Mouse (Mus musculus): ENCODE measurements around the gene Arl4a. TPM values are rescaled to one million over a fixed set of nuclear protein-coding genes. Genes with fewer than 3 reads are reported as not detected.

The Arl4a gene
- total and polyA plus RNA-seq, 3 experiments: 24.3 to 25.4 (median 24.6) TPM

DNA sequence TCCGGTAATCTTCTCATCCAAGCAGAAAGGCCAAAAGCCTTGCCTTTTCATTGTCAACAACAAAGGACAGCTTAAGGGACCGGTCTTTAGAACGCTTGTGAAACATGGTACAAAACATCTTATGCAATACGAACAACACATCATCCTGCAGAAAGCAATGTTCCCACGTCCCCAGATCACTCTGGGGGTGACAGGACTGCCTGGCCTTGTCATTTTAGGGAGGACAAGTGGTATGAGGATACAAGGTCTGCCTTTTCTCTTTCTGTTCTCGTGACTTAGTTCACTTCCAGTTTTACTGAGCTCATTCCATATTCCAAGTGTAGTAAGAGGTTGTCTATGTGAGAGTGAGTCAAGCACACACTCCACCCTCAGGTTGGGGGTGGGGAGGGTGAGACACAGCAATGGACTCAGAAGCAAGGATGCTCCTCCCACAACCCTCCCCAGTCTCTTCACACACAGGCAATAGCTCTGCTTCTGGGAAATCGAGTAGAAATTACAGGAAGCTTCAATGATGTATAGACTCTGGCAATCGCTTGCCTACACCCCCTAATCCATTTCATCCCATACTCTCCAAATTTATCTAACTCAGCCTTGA lies 59.7 kb downstream of the Arl4a start:
- dilution Hi-C loops (cut with MboI; ENCODE audit: extremely low pct_ligation_motif_present, extremely low pct_unique_long_range_greater_than_20kb, low sequenced_read_pairs): no loop called here
- no peaks in the 10 kb centered on the region for H3K27me3 ChIP-seq (replicated peaks)
- TF ChIP-seq ZKSCAN1 (IDR thresholded peaks at IDR 0.05; ENCODE audit: borderline replicate concordance, low read depth, low read length) (no peak), ELF1 (IDR thresholded peaks at IDR 0.05; ENCODE audit: low read depth, low read length) (no peak), JUND (conservative IDR thresholded peaks at IDR 0.05; ENCODE audit: low read depth, low read length) (no peak), ETS1 (conservative IDR thresholded peaks at IDR 0.05; ENCODE audit: low read depth, low read length) (no peak), HCFC1 (IDR thresholded peaks at IDR 0.05; ENCODE audit: low read depth, low read length) (no peak)
- no peaks in the 10 kb centered on the region for H3K79me2 ChIP-seq (replicated peaks; ENCODE audit: control insufficient read depth, extremely low read depth, insufficient read depth, poor library complexity, severe bottlenecking)
- H3K36me3 ChIP-seq (replicated peaks in 1 of 2; ENCODE audit: control insufficient read depth in 1 of 2, insufficient read depth in 1 of 2, low read length in 1 of 2): no peaks in the 10 kb centered on the region
- H3K4me1 ChIP-seq (ENCODE audit: control insufficient read depth in 1 of 2, insufficient read depth in 2 of 2): no peaks in the 10 kb centered on the region
- H3K27ac ChIP-seq (ENCODE audit: insufficient read depth, low read depth): no peak overlapping the region
- no peak overlapping the region for H3K4me3 ChIP-seq (replicated peaks in 1 of 3; ENCODE audit: low read depth in 2 of 3, low read length in 2 of 3, poor library complexity in 1 of 3)
- DNase-seq (ENCODE audit: extremely low read depth): no peak
- H3K9ac ChIP-seq (ENCODE audit: insufficient read depth, low read depth): no peak overlapping the region
- no peaks in the 10 kb centered on the region for H3K9me3 ChIP-seq (replicated peaks; ENCODE audit: low read length)
- in situ Hi-C loops (cut with MboI; ENCODE audit: low pct_ligation_motif_present, low pct_unique_long_range_greater_than_20kb, low sequenced_read_pairs): no loop called here
- no peak overlapping the region for H3K4me2 ChIP-seq (ENCODE audit: insufficient read depth, low read depth, poor library complexity, severe bottlenecking)

DNA sequence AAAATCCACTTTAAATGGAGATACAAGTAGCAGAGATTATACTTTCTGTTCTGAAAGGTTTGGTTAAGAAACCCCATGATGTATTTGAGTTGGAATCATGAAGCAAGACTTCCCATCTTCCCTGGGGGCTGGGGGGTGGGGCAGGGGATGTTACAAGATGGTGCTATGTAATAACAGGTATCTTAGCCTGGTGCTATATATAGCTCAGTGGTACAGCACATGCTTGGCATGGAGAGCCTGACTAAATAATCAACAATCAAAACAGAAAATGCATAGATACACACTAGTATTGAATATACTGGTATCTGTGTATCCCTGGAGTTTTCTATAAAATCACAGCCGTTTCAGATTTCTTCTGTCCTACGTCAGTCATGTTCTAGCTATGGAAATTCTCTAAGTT lies 61.4 kb downstream of the Arl4a start:
- TF ChIP-seq IRF4 (IDR thresholded peaks at IDR 0.05; ENCODE audit: low read depth, low read length) (no peak), BHLHE40 (IDR thresholded peaks at IDR 0.05; ENCODE audit: low read depth, low read length) (no peak), POLR2A (IDR thresholded peaks at IDR 0.05; ENCODE audit: low read depth, low read length) (no peak), EP300 (IDR thresholded peaks at IDR 0.05; ENCODE audit: low read length) (no peak), CHD2 (IDR thresholded peaks at IDR 0.05; ENCODE audit: low read length) (no peak), MXI1 (IDR thresholded peaks at IDR 0.05; ENCODE audit: low read depth, low read length) (no peak), TBP (conservative IDR thresholded peaks at IDR 0.05; ENCODE audit: low read depth, low read length) (no peak), USF1 (IDR thresholded peaks at IDR 0.05; ENCODE audit: low read depth, low read length) (no peak), KAT2A (IDR thresholded peaks at IDR 0.05; ENCODE audit: insufficient replicate concordance, low read length) (no peak), SIN3A (IDR thresholded peaks at IDR 0.05; ENCODE audit: low read length) (no peak), CHD1 (IDR thresholded peaks at IDR 0.05; ENCODE audit: low read depth, low read length) (no peak), JUND (conservative IDR thresholded peaks at IDR 0.05; ENCODE audit: low read depth, low read length) (no peak), UBTF (IDR thresholded peaks at IDR 0.05; ENCODE audit: low read depth, low read length) (no peak), PAX5 (IDR thresholded peaks at IDR 0.05; ENCODE audit: low read length) (no peak)
- DNase-seq (ENCODE audit: extremely low read depth): no peak
- Histone ChIP-seq H3K4me1 (ENCODE audit: control insufficient read depth in 1 of 2, insufficient read depth in 2 of 2) (no peaks in the 10 kb centered on the region), H3K27ac (ENCODE audit: insufficient read depth, low read depth) (no peak overlapping the region), H3K36me3 (replicated peaks in 1 of 2; ENCODE audit: control insufficient read depth in 1 of 2, insufficient read depth in 1 of 2, low read length in 1 of 2) (no peaks in the 10 kb centered on the region), H3K27me3 (replicated peaks) (no peaks in the 10 kb centered on the region), H3K9me3 (replicated peaks; ENCODE audit: low read length) (no peaks in the 10 kb centered on the region), H3K4me2 (ENCODE audit: insufficient read depth, low read depth, poor library complexity, severe bottlenecking) (no peak overlapping the region), H3K4me3 (replicated peaks in 1 of 3; ENCODE audit: low read depth in 2 of 3, low read length in 2 of 3, poor library complexity in 1 of 3) (no peak overlapping the region), H3K9ac (ENCODE audit: insufficient read depth, low read depth) (no peak overlapping the region), H3K79me2 (replicated peaks; ENCODE audit: control insufficient read depth, extremely low read depth, insufficient read depth, poor library complexity, severe bottlenecking) (no peaks in the 10 kb centered on the region)
- dilution Hi-C loops (cut with MboI; ENCODE audit: extremely low pct_ligation_motif_present, extremely low pct_unique_long_range_greater_than_20kb, low sequenced_read_pairs) (no loop called here), in situ Hi-C loops (cut with MboI; ENCODE audit: low pct_ligation_motif_present, low pct_unique_long_range_greater_than_20kb, low sequenced_read_pairs) (no loop called here)

All from CH12.LX (cell line).